Mouse (Mus musculus): ENCODE data around the gene Grin2b. TPM values are rescaled to one million over a fixed set of nuclear protein-coding genes. Genes with fewer than 3 reads are reported as not detected.

The Grin2b gene
- polyA plus RNA-seq, 1 experiment from 2014 or later = 0.97 TPM

DNA sequence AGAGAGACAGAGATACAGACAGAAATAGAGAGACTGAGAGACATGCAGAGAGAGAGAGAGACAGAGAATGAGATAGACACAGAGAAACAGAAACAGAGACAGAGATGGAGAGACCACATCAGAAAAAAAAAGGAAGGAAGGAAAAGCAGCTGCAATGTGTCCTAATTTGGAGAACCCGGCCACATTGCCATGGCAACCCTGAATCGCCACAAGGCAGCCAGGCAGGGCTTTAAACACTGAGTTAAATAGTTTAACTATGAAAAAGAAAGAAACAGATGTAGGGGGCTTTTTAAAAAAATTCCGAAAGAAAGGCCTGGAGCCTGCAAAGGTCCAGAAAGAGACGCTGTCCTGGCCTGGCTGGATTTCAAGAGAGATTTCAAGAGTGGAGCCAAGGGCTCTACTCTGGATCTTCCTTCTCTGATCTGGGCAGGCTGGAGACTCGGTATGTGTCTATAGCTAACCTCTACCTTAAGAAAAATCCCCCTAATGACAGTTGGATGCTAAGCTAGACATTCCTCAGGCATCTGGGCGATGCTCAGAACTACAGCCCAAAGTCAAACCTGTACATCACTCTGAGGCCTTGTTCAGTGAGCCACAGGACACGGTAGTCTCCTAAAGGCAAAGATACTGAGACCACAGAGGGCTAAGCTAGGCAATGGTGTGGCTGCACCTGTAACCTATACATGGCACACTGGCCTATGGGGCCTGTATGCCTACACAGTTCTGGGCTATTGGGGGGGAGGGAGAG, 162.8 kb downstream of the Grin2b start:
- Histone ChIP-seq H3K27me3 (no peaks in the 10 kb centered on the region), H3K4me3 (replicated peaks) (no peak overlapping the region), H3K27ac (0 out of 2 replicates have a peak overlapping the region, but pooled peaks have one; percentile 66), H3K36me3 (no peaks in the 10 kb centered on the region), H3K9me3 (no peaks in the 10 kb centered on the region), H3K9ac (replicated peaks) (no peak overlapping the region), H3K4me2 (no peak overlapping the region; the same call in 1 of the 2 replicates), H3K4me1 (replicated peaks) (peaks cover 10% of the 10 kb centered on the region)
- 0 out of 2 replicates have a peak, but pooled peaks have one; percentile 71 for ATAC-seq (ENCODE audit: insufficient number of reproducible peaks, insufficient read depth, low FRiP score, low TSS enrichment, low read depth)
- 44% methylated on average over 7 of the region's 7 CpGs for WGBS

DNA sequence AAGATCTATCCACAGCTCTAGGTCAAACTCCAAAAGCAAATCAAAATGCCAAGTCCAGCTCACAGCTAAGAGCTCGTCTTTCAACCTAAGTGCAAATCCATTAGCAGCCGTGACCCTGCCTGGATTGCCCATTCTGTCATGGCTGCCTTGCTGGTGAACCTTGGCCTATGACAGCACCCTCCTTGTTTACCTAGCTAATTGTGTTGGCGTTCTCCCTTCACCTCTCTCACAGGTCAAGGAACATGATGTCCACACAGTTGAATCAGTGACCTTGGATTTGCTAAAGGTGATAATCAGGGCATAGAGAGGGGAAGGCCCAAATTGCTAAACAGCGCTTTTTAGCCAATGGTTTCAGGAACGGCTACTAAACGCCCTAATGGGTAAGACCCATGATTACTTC, 165.2 kb downstream of the Grin2b start:
- H3K4me3 ChIP-seq (replicated peaks) = no peak overlapping the region
- no peaks in the 10 kb centered on the region for H3K36me3 ChIP-seq
- no peaks in the 10 kb centered on the region for H3K27me3 ChIP-seq
- no peak for ATAC-seq (ENCODE audit: insufficient number of reproducible peaks, insufficient read depth, low FRiP score, low TSS enrichment, low read depth)
- 79% methylated on average over 6 of the region's 6 CpGs for WGBS
- no peak overlapping the region for H3K4me2 ChIP-seq
- H3K27ac ChIP-seq = no peak overlapping the region
- H3K9ac ChIP-seq (replicated peaks) = no peak overlapping the region
- H3K4me1 ChIP-seq (replicated peaks) = peaks cover 10% of the 10 kb centered on the region
- H3K9me3 ChIP-seq = no peaks in the 10 kb centered on the region

DNA sequence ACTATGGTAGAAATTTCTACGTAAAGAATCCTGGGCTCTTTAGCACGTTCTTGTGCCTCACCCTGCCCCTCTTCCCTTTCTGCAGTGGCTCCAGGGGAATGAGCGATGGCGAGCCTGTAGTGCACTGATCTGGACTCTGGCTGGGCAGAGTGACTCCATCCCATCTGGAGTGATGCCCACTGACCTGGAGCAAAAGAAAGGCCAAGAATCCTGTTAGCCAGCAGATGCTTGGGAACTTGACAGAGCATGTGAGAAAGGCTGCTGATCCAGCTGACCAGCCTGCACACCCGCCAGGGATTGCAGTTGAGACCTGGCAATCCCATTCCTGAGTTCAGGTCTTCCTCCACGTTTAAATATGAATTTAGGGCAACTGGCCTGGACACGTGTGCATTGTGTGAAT, 178.6 kb downstream of the Grin2b start:
- Histone ChIP-seq H3K9ac (replicated peaks) (no peak overlapping the region), H3K4me2 (no peak overlapping the region), H3K9me3 (no peaks in the 10 kb centered on the region), H3K27me3 (no peaks in the 10 kb centered on the region), H3K36me3 (no peaks in the 10 kb centered on the region), H3K4me3 (replicated peaks) (no peak overlapping the region), H3K27ac (no peak overlapping the region), H3K4me1 (replicated peaks) (no peaks in the 10 kb centered on the region)
- 78% methylated on average over 7 of the region's 7 CpGs for WGBS
- ATAC-seq (ENCODE audit: insufficient number of reproducible peaks, insufficient read depth, low FRiP score, low TSS enrichment, low read depth) = no peak

DNA sequence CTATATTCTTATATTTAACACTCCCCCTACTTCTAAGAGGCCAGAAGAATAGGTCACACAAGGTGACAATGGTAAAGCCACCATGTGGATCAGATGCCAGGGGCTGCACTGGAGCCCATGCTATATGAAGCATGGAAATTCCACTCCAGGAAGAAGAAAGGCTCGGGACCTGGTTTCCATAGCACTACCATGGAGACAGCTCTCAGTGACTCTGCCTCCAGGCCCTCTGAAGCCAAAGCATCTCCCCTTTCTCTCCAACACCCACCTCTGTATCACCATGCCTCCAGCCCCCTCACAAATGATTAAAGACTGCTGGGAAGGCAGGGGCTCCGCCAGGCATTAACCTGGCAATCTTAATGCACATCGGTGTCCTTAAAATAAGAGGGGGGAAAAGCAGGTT, 179.4 kb downstream of the Grin2b start:
- 77% methylated on average over 3 of the region's 3 CpGs for WGBS
- no peaks in the 10 kb centered on the region for H3K4me1 ChIP-seq (replicated peaks)
- H3K9ac ChIP-seq (replicated peaks) = no peak overlapping the region
- ATAC-seq (ENCODE audit: insufficient number of reproducible peaks, insufficient read depth, low FRiP score, low TSS enrichment, low read depth) = no peak
- H3K4me3 ChIP-seq (replicated peaks) = no peak overlapping the region
- no peaks in the 10 kb centered on the region for H3K9me3 ChIP-seq
- H3K4me2 ChIP-seq = no peak overlapping the region
- H3K27me3 ChIP-seq = no peaks in the 10 kb centered on the region
- H3K36me3 ChIP-seq = no peaks in the 10 kb centered on the region
- H3K27ac ChIP-seq = no peak overlapping the region

DNA sequence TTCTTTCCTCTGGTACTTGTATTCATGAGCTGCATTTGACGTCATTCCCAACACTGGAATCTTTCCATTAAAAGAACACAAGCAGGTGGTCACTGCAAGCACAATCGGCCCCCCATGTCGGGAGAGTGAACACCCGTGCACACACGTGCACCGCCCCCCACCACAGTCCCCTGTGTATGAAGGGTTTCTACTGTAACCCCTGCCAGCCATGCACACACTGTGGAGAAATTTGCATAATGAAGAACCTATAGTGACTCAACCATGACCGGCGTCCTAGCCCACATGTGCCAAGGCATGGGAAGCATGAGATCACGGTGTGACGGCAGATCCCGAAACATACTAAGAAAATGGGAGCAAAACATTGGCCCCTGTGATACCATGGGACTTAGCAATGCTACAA, 179.9 kb downstream of the Grin2b start:
- no peak for ATAC-seq (ENCODE audit: insufficient number of reproducible peaks, insufficient read depth, low FRiP score, low TSS enrichment, low read depth)
- no peaks in the 10 kb centered on the region for H3K9me3 ChIP-seq
- 91% methylated on average over 11 of the region's 11 CpGs for WGBS
- H3K27ac ChIP-seq = no peak overlapping the region
- no peaks in the 10 kb centered on the region for H3K36me3 ChIP-seq
- no peak overlapping the region for H3K9ac ChIP-seq (replicated peaks)
- H3K27me3 ChIP-seq = no peaks in the 10 kb centered on the region
- H3K4me2 ChIP-seq = no peak overlapping the region
- no peak overlapping the region for H3K4me3 ChIP-seq (replicated peaks)
- H3K4me1 ChIP-seq (replicated peaks) = no peaks in the 10 kb centered on the region

DNA sequence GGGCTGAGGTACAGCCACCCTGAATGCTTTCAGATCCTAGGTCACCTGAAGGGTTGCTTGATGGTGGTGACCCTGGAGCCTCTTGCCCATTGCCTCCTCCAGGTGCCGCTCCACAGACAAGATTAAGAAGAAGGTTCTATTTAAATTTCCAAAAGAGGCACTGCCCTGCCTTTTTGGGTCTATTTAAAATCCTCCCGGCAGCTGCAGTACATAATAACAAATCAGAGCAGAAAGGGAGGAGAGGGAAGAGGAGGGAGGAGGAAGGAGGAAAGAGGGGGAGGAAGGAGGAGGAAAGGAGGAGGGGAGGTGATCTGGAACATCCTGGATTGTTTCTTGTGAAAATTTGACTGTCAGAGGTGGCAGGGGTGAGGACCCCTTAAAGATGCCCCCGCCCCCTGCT, 197.2 kb downstream of the Grin2b start:
- no peak for ATAC-seq (ENCODE audit: insufficient number of reproducible peaks, insufficient read depth, low FRiP score, low TSS enrichment, low read depth)
- Histone ChIP-seq H3K4me1 (replicated peaks) (peaks cover 13% of the 10 kb centered on the region; the same call in 1 of the 2 replicates), H3K9ac (replicated peaks) (no peak overlapping the region), H3K4me3 (replicated peaks) (no peak overlapping the region), H3K4me2 (no peak overlapping the region), H3K36me3 (no peaks in the 10 kb centered on the region), H3K27me3 (no peaks in the 10 kb centered on the region), H3K9me3 (no peaks in the 10 kb centered on the region), H3K27ac (no peak overlapping the region)
- WGBS = 63% methylated on average over 3 of the region's 3 CpGs

DNA sequence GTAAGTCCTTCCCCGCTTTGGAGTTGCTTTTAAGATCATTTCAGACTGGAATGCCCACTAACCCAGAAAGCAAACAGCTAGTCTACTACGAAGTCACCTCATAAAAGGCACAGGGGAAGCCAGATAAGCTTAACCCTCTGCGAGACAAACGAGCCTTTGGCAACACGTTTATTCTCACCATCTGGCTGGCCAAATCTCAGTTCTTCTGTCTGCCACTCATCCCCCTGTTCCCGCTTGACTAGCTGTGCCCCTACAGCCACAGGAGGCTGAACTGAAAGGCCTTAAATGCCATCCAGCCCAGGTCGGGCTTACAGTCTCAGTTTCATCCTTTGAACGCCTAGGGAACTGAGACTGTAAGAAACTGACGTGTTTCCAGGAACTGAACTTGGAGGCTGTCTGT, 200.8 kb downstream of the Grin2b start:
- ATAC-seq (ENCODE audit: insufficient number of reproducible peaks, insufficient read depth, low FRiP score, low TSS enrichment, low read depth) = no peak
- Histone ChIP-seq H3K27me3 (no peaks in the 10 kb centered on the region), H3K4me1 (replicated peaks) (peaks cover 13% of the 10 kb centered on the region; the same call in 1 of the 2 replicates), H3K36me3 (no peaks in the 10 kb centered on the region), H3K4me2 (no peak overlapping the region), H3K9ac (replicated peaks) (no peak overlapping the region), H3K4me3 (replicated peaks) (no peak overlapping the region), H3K27ac (no peak overlapping the region), H3K9me3 (no peaks in the 10 kb centered on the region)
- WGBS = 40% methylated on average over 9 of the region's 9 CpGs

DNA sequence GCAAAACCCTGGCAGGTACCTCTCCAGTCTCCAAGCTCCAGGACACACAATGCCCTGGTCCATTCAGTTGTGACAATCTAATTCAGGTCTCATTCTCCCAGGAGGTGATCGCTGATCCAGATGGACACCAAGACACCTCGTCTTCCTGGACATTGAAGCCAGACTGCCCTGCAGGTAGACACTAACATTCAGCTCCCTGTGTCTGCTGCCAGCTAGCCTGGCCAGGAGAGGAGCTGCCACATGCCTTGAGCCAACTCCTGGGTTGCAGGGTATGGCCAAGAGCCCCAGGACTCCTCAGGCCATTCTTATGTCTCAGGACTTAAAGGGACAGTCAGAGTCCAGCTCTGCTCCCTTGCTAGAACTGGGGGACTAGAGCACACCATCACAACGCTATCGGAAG, 201.8 kb downstream of the Grin2b start:
- Histone ChIP-seq H3K4me3 (replicated peaks) (no peak overlapping the region), H3K27me3 (no peaks in the 10 kb centered on the region), H3K9me3 (no peaks in the 10 kb centered on the region), H3K27ac (peak overlapping the region; percentile 62; the same call in 1 of the 2 replicates), H3K9ac (replicated peaks) (no peak overlapping the region), H3K4me1 (replicated peaks) (peaks cover 13% of the 10 kb centered on the region; the same call in 1 of the 2 replicates), H3K4me2 (no peak overlapping the region), H3K36me3 (no peaks in the 10 kb centered on the region)
- 90% methylated on average over 4 of the region's 4 CpGs for WGBS
- no peak for ATAC-seq (ENCODE audit: insufficient number of reproducible peaks, insufficient read depth, low FRiP score, low TSS enrichment, low read depth)

DNA sequence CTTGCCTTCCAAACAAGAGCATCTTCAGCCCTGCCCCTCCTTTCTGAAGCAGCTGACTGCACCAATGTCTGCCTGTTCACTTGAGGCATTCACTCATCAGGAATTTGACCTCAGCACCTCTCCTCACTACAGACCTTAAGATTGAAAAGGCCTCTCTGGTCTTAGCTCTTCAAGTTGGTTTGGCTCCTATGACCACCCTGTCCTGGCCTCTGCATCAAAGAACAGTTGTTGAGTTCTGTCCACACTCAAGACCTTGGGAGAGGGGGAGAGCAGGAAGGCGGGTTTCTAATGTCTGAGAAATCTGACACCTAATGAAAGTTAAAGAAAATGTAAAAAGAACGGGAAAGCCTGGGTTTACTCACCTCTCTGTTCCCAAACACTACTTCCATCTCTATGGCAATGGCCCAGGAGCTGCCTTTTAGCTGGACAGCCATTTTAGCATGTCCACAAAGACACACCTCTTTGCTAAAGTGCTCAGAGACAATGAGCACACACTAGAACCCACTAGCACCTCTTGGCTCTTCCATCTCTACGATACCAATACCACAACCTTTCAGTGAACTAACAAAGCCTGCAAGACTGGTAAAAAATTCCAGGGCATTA, 202.5 kb downstream of the Grin2b start:
- no peak overlapping the region for H3K4me3 ChIP-seq (replicated peaks)
- H3K27me3 ChIP-seq = no peaks in the 10 kb centered on the region
- peaks cover 13% of the 10 kb centered on the region; the same call in 1 of the 2 replicates for H3K4me1 ChIP-seq (replicated peaks)
- 43% methylated on average over 3 of the region's 3 CpGs for WGBS
- H3K9ac ChIP-seq (replicated peaks) = no peak overlapping the region
- no peak overlapping the region for H3K4me2 ChIP-seq
- no peak overlapping the region for H3K27ac ChIP-seq
- H3K9me3 ChIP-seq = no peaks in the 10 kb centered on the region
- no peaks in the 10 kb centered on the region for H3K36me3 ChIP-seq
- no peak for ATAC-seq (ENCODE audit: insufficient number of reproducible peaks, insufficient read depth, low FRiP score, low TSS enrichment, low read depth)

DNA sequence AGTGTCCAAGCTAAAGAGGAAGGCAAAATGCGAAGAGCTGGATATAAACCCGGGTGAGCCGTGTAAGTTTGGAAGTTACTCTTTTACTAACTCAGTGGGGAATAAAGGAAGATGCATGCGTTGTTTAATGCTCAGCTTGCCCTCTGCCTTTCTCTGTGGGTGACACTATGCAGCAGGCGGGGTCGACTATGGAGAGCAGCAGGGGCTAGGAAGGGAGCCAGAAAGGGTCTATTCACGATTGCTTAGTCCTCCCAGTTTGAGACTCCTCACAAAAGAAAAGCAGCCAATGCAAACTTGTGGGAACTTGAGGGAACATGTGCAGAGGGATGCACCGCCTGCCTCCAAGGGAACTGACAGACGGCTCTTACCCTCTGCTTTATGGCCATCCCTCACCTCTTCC, 211.5 kb downstream of the Grin2b start:
- Histone ChIP-seq H3K9ac (replicated peaks) (no peak overlapping the region), H3K27me3 (no peaks in the 10 kb centered on the region), H3K36me3 (no peaks in the 10 kb centered on the region), H3K4me3 (replicated peaks) (no peak overlapping the region), H3K27ac (no peak overlapping the region), H3K4me2 (no peak overlapping the region), H3K9me3 (no peaks in the 10 kb centered on the region; the same call in none of the 2 replicates), H3K4me1 (replicated peaks) (no peaks in the 10 kb centered on the region)
- 67% methylated on average over 9 of the region's 9 CpGs for WGBS
- no peak for ATAC-seq (ENCODE audit: insufficient number of reproducible peaks, insufficient read depth, low FRiP score, low TSS enrichment, low read depth)

DNA sequence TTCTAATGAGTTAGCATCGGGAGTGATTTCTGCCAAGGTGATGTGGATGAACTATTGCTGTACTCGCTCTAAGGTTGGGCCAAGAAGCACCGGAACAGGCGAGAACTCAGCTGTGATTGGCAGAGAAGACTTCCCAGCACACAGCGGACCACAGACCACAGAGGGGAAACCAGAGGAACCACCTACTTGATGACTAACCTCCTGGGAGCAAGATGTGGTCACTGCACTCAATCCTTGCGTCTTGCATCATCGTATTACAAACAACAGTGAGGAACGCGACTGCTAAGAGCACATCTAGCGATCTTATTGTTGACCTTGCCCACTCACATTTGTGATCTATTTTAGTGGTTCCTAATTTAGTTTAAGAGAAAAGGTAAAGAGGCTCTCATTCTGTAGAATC, 213.7 kb downstream of the Grin2b start:
- H3K27ac ChIP-seq = no peak overlapping the region
- H3K4me3 ChIP-seq (replicated peaks) = no peak overlapping the region
- no peak overlapping the region for H3K9ac ChIP-seq (replicated peaks)
- H3K27me3 ChIP-seq = no peaks in the 10 kb centered on the region
- 92% methylated on average over 10 of the region's 10 CpGs for WGBS
- no peak for ATAC-seq (ENCODE audit: insufficient number of reproducible peaks, insufficient read depth, low FRiP score, low TSS enrichment, low read depth)
- no peak overlapping the region for H3K4me2 ChIP-seq
- no peaks in the 10 kb centered on the region for H3K4me1 ChIP-seq (replicated peaks)
- no peaks in the 10 kb centered on the region; the same call in none of the 2 replicates for H3K9me3 ChIP-seq
- no peaks in the 10 kb centered on the region for H3K36me3 ChIP-seq
